8 mouse cellular contexts compared by ENCODE assay signal in genomic region chr8:108896468-108897346, GRCm38 (mm10).
A peak's percentile ranks its signal among the peaks of the same experiment; 100 is the strongest.
DNase-seq lines count a peak whose midpoint lies in the region; ATAC-seq and TF ChIP-seq lines count a peak whose summit lies in the region.

No protein-coding gene starts in this region.

- peak; percentile 84 to 88 for ATAC-seq in hematopoietic stem cell, adult 5-6 weeks (replicated peaks in 1 of 2; ENCODE audit: insufficient read depth in 1 of 2, low FRiP score in 2 of 2, low TSS enrichment in 1 of 2, low read depth in 1 of 2, poor library complexity in 2 of 2, severe bottlenecking in 2 of 2)

- H3K4me3 ChIP-seq in C2C12 (ENCODE audit: insufficient read depth, poor library complexity, severe bottlenecking) = no peak overlapping the region
- peak overlapping the region; percentile 5; the same call in 1 of the 2 replicates for H3K4me3 ChIP-seq in bone marrow macrophage, adult 2 months (ENCODE audit: insufficient read depth, low read length)

- H3K79me2 ChIP-seq in C2C12 (ENCODE audit: control insufficient read depth, insufficient read depth) = peaks cover 27% of the 10 kb centered on the region

- H3K27me3 ChIP-seq in C2C12 (ENCODE audit: control insufficient read depth, insufficient read depth, insufficient read length) = no peaks in the 10 kb centered on the region

- H3K27ac ChIP-seq in bone marrow macrophage, adult 2 months (ENCODE audit: insufficient read depth, low read depth, low read length) = no peak overlapping the region

- no peak for TF ChIP-seq CTCF in C2C12 (IDR thresholded peaks at IDR 0.05; ENCODE audit: control insufficient read depth, insufficient read depth, insufficient read length)
- no peak for TF ChIP-seq CTCF in bone marrow macrophage, adult 2 months (IDR thresholded peaks at IDR 0.05; ENCODE audit: low read depth, low read length)

- no peak for TF ChIP-seq POLR2A in bone marrow macrophage, adult 2 months (IDR thresholded peaks at IDR 0.05; ENCODE audit: borderline replicate concordance, low read depth, low read length)

- peak; percentile 50 to 52 for DNase-seq in frontal cortex, postnatal 25 days (ENCODE audit: low spot score in 2 of 2)
- peak; percentile 42 for DNase-seq in layer of hippocampus, adult 9-10 months (ENCODE audit: low spot score)
- peak; percentile 84 for DNase-seq in lung, postnatal 36 days
- DNase-seq in right cerebral cortex, postnatal 36 days (ENCODE audit: low spot score in 2 of 2) = peak; percentile 40 to 64
- DNase-seq in spleen, postnatal 14 days (ENCODE audit: low spot score in 2 of 2) = no peak

- H3K4me1 ChIP-seq in bone marrow macrophage, adult 2 months (ENCODE audit: control insufficient read depth, insufficient read depth, low read length) = peaks cover 21% of the 10 kb centered on the region

- H3K79me3 ChIP-seq in C2C12 (ENCODE audit: low read depth) = no peaks in the 10 kb centered on the region

- H3ac ChIP-seq in C2C12 (ENCODE audit: control insufficient read depth, insufficient read length, low read depth) = peak overlapping the region; percentile 36

- H3K36me3 ChIP-seq in C2C12 (ENCODE audit: control insufficient read depth, insufficient read depth) = peaks cover 12% of the 10 kb centered on the region

TF ChIP-seq in C2C12, 6 proteins besides CTCF, POLR2A, EP300 and RAD21:
- TF ChIP-seq CEBPB (IDR thresholded peaks at IDR 0.05; ENCODE audit: low read depth) (no peak), FOSL1 (IDR thresholded peaks at IDR 0.05; ENCODE audit: insufficient read depth, low read length, poor library complexity, severe bottlenecking) (no peak), MAX (IDR thresholded peaks at IDR 0.05) (peak; percentile 46)
TF ChIP-seq in C2C12: peak in this region for 1.

Comparison
In these comparisons a context has a peak if more than half of its experiments do, and no peak if none do; other contexts are left out.
1. DNase-seq: peak in frontal cortex, postnatal 25 days (2 of 2), layer of hippocampus, adult 9-10 months (single experiment), lung, postnatal 36 days (single experiment) and right cerebral cortex, postnatal 36 days (2 of 2); none in spleen, postnatal 14 days (0 of 2).